Mouse (Mus musculus) ES-Bruce4 (cell line): ENCODE measurements around the gene Tmem72.

Experiments
- CTCF ChIP-seq: IDR thresholded peaks from one replicate; pipeline ENCODE4 v1.8.1; 2011; ENCODE audit warnings: low read depth, low read length
- POLR2A ChIP-seq: IDR thresholded peaks from one replicate; pipeline ENCODE4 v1.8.1; 2011; ENCODE audit warnings: low read length; ENCODE audit not compliant: insufficient read depth

DNA sequence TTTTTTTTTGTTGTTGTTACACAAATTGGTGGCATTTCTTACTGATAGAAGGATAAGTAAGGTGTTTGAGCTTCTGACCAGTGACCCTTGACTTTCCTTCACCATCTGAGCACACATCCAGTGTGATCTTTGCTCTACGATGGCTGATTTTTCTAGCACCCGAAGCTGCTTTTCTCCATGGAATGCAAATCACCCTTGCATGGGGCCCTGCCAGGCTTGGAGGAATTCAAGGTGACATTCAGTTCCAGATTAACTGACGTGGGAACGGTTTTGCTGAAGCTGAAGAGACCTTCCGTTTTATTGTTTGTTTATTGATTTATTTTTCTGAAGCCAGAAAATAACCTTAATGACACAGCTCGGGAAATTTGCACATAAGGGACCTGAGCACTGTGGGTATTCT is 43.5 kb upstream of the Tmem72 start:
- TF ChIP-seq CTCF: no peak
- TF ChIP-seq POLR2A: no peak
